Mouse (Mus musculus): ENCODE data around the gene C87436. TPM values are rescaled to one million over a fixed set of nuclear protein-coding genes. Genes with fewer than 3 reads are reported as not detected.

Gene C87436
- 19.1 and 19.3 TPM in 2 replicates for polyA plus RNA-seq (2021; fragmentation: Nextera tagmentation)
- long read RNA-seq, experiment 1, transcript C87436-201 (10 exons, 2,534 nt): major isoform, 5 of 34 reads
- long read RNA-seq, experiment 1, partial matches to known transcripts: 5 of 34 reads
- long read RNA-seq, experiment 1, other reads (novel, unspliced or antisense): 23 of 34 reads
- long read RNA-seq, experiment 2, transcript C87436-201 (10 exons, 2,534 nt): major isoform, 32 of 142 reads
- long read RNA-seq, experiment 2, transcript C87436-202 (10 exons, 2,922 nt): minor isoform, 7 of 142 reads
- long read RNA-seq, experiment 2, partial matches to known transcripts: 3 of 142 reads
- long read RNA-seq, experiment 2, other reads (novel, unspliced or antisense): 100 of 142 reads

GRCm38 (mm10) chr6:86438272-86439118 is at the start of gene C87436:
TSS of gene C87436 (plus strand) at chr6:86438374.

GRCm38 (mm10) chr6:86396581-86397256 is 41.5 kb upstream of the C87436 start, which contains the start of gene Pcyox1:
TSS of gene Pcyox1 (minus strand) at chr6:86397154.

GRCm38 (mm10) chr6:86404100-86404861 is 33.9 kb upstream of the C87436 start, which contains the start of gene Tia1:
TSS of gene Tia1 (plus strand) at chr6:86404219.

GRCm38 (mm10) chr6:86426358-86426757 is 11.8 kb upstream of the C87436 start, which contains the start of gene Gm44790:
TSS of gene Gm44790 (plus strand) at chr6:86426658.

Other genes starting within 250 kb of the C87436 start
- 12.8 and 14.8 TPM in 2 replicates for gene Tgfa, start 243.2 kb upstream of the C87436 start, polyA plus RNA-seq (2021; fragmentation: Nextera tagmentation)
- 46.4 and 47.0 TPM in 2 replicates for gene Fam136a, start 72.7 kb upstream of the C87436 start, polyA plus RNA-seq (2021; fragmentation: Nextera tagmentation)
- gene Snrpg, start 67.1 kb upstream of the C87436 start, polyA plus RNA-seq (2021; fragmentation: Nextera tagmentation): 277 and 307 TPM in 2 replicates
- 48.7 and 49.4 TPM in 2 replicates for gene Pcyox1, start 41.2 kb upstream of the C87436 start, polyA plus RNA-seq (2021; fragmentation: Nextera tagmentation)
- gene Tia1, start 34.2 kb upstream of the C87436 start, polyA plus RNA-seq (2021; fragmentation: Nextera tagmentation): 23.3 and 25.5 TPM in 2 replicates
- gene Gm44790, start 11.7 kb upstream of the C87436 start, polyA plus RNA-seq (2021; fragmentation: Nextera tagmentation): 3.2 and 4.6 TPM in 2 replicates
- gene Pcbp1, start 87.9 kb downstream of the C87436 start, polyA plus RNA-seq (2021; fragmentation: Nextera tagmentation): 98.4 and 118 TPM in 2 replicates
- gene Asprv1, start 189.8 kb downstream of the C87436 start, polyA plus RNA-seq (2021; fragmentation: Nextera tagmentation): 0.23 and 0.44 TPM in 2 replicates
- gene Mxd1, start 230.8 kb downstream of the C87436 start, polyA plus RNA-seq (2021; fragmentation: Nextera tagmentation): 5.9 and 6.5 TPM in 2 replicates
- 151 and 175 TPM in 2 replicates for gene Snrnp27, start 246.1 kb downstream of the C87436 start, polyA plus RNA-seq (2021; fragmentation: Nextera tagmentation)